Mouse (Mus musculus) E14TG2a.4 (cell line): ENCODE measurements around the gene Esyt1.

Source experiments
- CTCF ChIP-seq: conservative IDR thresholded peaks from 2 replicates; pipeline ENCODE4 v1.5.1; 2014; ENCODE audit warnings: low read length
- NANOG ChIP-seq: IDR thresholded peaks from 2 replicates; pipeline ENCODE4 v1.6.1; 2014; ENCODE audit warnings: borderline replicate concordance, low read length, mixed read lengths
- POU5F1 ChIP-seq: IDR thresholded peaks from 2 replicates; pipeline ENCODE4 v1.6.1; 2014; ENCODE audit warnings: low read length, borderline replicate concordance

DNA sequence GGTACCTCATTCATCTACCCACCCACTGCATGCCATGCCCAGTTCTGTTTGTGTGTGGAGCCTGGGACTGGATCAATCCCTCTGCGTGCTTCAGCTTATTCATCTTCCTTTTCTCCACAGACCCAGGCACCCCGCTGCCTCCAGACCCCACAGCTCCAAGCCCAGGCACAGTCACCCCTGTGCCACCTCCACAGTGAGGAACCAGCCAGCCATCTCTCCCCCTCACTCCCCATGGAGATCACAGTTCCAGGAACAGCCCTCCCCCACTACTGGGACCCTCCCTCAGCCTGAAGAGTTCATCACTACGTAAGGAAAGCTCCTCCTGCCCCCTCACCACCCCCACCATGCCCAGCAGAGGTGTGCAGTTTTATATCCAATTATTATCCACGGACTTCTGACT is 36.9 kb downstream of the Esyt1 start:
- TF ChIP-seq CTCF: no peak
- TF ChIP-seq POU5F1: no peak
- TF ChIP-seq NANOG: no peak
